ENCODE assay signal across 13 mouse cellular contexts in genomic region chr9:59533889-59534288, GRCm38 (mm10). TPM values are rescaled to one million over a fixed set of nuclear protein-coding genes. Genes with fewer than 3 reads are reported as not detected.
DNase-seq lines count a peak whose midpoint lies in the region; ATAC-seq and TF ChIP-seq lines count a peak whose summit lies in the region.
"Had no signal": no experiment of that assay in that cellular context is flagged by ENCODE, and none has a peak within 500 bp of the region (broad histone marks: within the 10 kb centered on the region; RNA-seq: fewer than 3 reads in every experiment).

No protein-coding gene starts in this region.

- H3K9ac ChIP-seq in heart, embryonic 12.5 days, result no peak overlapping the region
- no peak overlapping the region for H3K9ac ChIP-seq in forebrain, embryonic 12.5 days
- H3K9ac ChIP-seq: limb, embryonic 13.5 days had no signal

- 82% methylated on average over 4 of the region's 4 CpGs for WGBS in heart, embryonic 12.5 days
- 17% methylated on average over 4 of the region's 4 CpGs for WGBS in macrophage (ENCODE audit: missing documents)
- 61% methylated on average over 4 of the region's 4 CpGs for WGBS in forebrain, embryonic 12.5 days

- H3K79me2 ChIP-seq in macrophage (ENCODE audit: inconsistent target), result peaks cover 4% of the 10 kb centered on the region; the same call in 1 of the 2 replicates

- DNase-seq in heart, adult 18-20 months, result peak; percentile 63 to 78
- DNase-seq in adrenal gland, postnatal 25 days, result peak; percentile 64
- peak; percentile 87 for DNase-seq in gastrocnemius, adult 2 months
- no peak for DNase-seq in left cerebral cortex, postnatal 14 days (ENCODE audit: low spot score in 2 of 2)
- DNase-seq in kidney, postnatal 25 days, result no peak
- DNase-seq: midbrain, embryonic 14.5 days; right cerebral cortex, postnatal 25 days; thymus, postnatal 25 days had no signal

- no peaks in the 10 kb centered on the region; the same call in 1 of the 2 replicates for H3K9me3 ChIP-seq in heart, embryonic 12.5 days (replicated peaks)
- no peaks in the 10 kb centered on the region for H3K9me3 ChIP-seq in forebrain, embryonic 12.5 days
- H3K9me3 ChIP-seq: limb, embryonic 13.5 days had no signal

- H3K36me3 ChIP-seq in heart, embryonic 12.5 days, result no peaks in the 10 kb centered on the region
- no peaks in the 10 kb centered on the region for H3K36me3 ChIP-seq in macrophage (ENCODE audit: inconsistent target)
- H3K36me3 ChIP-seq in forebrain, embryonic 12.5 days (replicated peaks), result no peaks in the 10 kb centered on the region
- H3K36me3 ChIP-seq: limb, embryonic 13.5 days had no signal

- no peak overlapping the region for H3K27ac ChIP-seq in heart, embryonic 12.5 days (ENCODE audit: poor library complexity, severe bottlenecking)
- peak overlapping the region; percentile 83 for H3K27ac ChIP-seq in gastrocnemius, adult 2 months
- peak overlapping the region; percentile 52 for H3K27ac ChIP-seq in macrophage
- H3K27ac ChIP-seq in forebrain, embryonic 12.5 days, result no peak overlapping the region
- H3K27ac ChIP-seq: limb, embryonic 13.5 days had no signal

- no peak for TF ChIP-seq CTCF in gastrocnemius, adult 2 months (IDR thresholded peaks at IDR 0.05)

- H3K4me2 ChIP-seq in heart, embryonic 12.5 days, result no peak overlapping the region
- H3K4me2 ChIP-seq in forebrain, embryonic 12.5 days, result no peak overlapping the region
- H3K4me2 ChIP-seq: limb, embryonic 13.5 days had no signal

- peaks cover 7% of the 10 kb centered on the region; the same call in 1 of the 2 replicates for H3K27me3 ChIP-seq in heart, embryonic 12.5 days (replicated peaks)
- no peaks in the 10 kb centered on the region for H3K27me3 ChIP-seq in forebrain, embryonic 12.5 days
- H3K27me3 ChIP-seq: limb, embryonic 13.5 days had no signal

- H3K4me3 ChIP-seq in heart, embryonic 12.5 days, result no peak overlapping the region
- no peak overlapping the region for H3K4me3 ChIP-seq in gastrocnemius, adult 2 months
- H3K4me3 ChIP-seq in macrophage (ENCODE audit: inconsistent target), result no peak overlapping the region
- H3K4me3 ChIP-seq in forebrain, embryonic 12.5 days (replicated peaks), result no peak overlapping the region
- H3K4me3 ChIP-seq: limb, embryonic 13.5 days had no signal

- intact Hi-C loops in gastrocnemius, adult 2 months (cut with DNase I), result no loop called here
- intact Hi-C loops in left cerebral cortex, postnatal 14 days (cut with DNase I), result no loop called here

- ATAC-seq in heart, embryonic 12.5 days (ENCODE audit: insufficient number of reproducible peaks, low FRiP score), result no peak
- ATAC-seq in forebrain, embryonic 12.5 days (ENCODE audit: low FRiP score), result no peak
- ATAC-seq: intestine, embryonic 16.5 days had no signal

- H3K4me1 ChIP-seq in heart, embryonic 12.5 days (replicated peaks), result peaks cover 4% of the 10 kb centered on the region; the same call in 1 of the 2 replicates
- H3K4me1 ChIP-seq in forebrain, embryonic 12.5 days, result 0 out of 2 replicates have a peak, but pooled peaks cover 5% of the 10 kb centered on the region

RNA-seq across cellular contexts. Expression of gene Hexa, which starts 5.5 kb away (rescaled TPM):
- total RNA-seq in heart, adult 18-20 months (2021), result 10 to 100 TPM; 49.6 to 54.9 TPM
- polyA plus RNA-seq in heart, embryonic 12.5 days (2016; fragmentation: Nextera tagmentation; extraction: Ambion mirVana), result 74.7 and 81.6 TPM in 2 replicates
- 148 and 158 TPM in 2 replicates for total RNA-seq in adrenal gland, postnatal 25 days (2021)
- total RNA-seq in gastrocnemius, adult 2 months (2021), result 10 to 100 TPM; 30.9 to 31.9 TPM
- 100 to 1,000 TPM in 19 of 26 experiments, 10 to 100 TPM in 7; 71.9 to 287 (median 128) TPM for total RNA-seq in macrophage (2018; cell fraction: chromatin; rRNA removed)
- total RNA-seq in macrophage (2018; cell fraction: cytosol; rRNA removed), result 1,000 to 10,000 TPM in 13 of 26 experiments, 100 to 1,000 TPM in 13; 647 to 1,881 (median 1,128) TPM
- 1,000 to 10,000 TPM in 2 of 26 experiments, 100 to 1,000 TPM in 24; 203 to 1,284 (median 683) TPM for total RNA-seq in macrophage (2018; cell fraction: nucleus; rRNA removed)
- 1,167 to 1,761 TPM (median 1,697 TPM) in 3 replicates for polyA plus RNA-seq in macrophage (2018)
- 10 to 100 TPM; 40.1 to 43.3 TPM for total RNA-seq in left cerebral cortex, postnatal 14 days (2021)
- polyA plus RNA-seq in forebrain, embryonic 12.5 days (2016; fragmentation: Nextera tagmentation; extraction: Ambion mirVana), result 37.1 and 43.3 TPM in 2 replicates

RNA-seq across cellular contexts. Expression of gene Tmem202, which starts 5.8 kb away (rescaled TPM):
- under 1 TPM; 0.40 to 0.93 TPM for total RNA-seq in heart, adult 18-20 months (2021)
- 0.64 TPM in 1 of 2 replicates, not detected in the other for polyA plus RNA-seq in heart, embryonic 12.5 days (2016; fragmentation: Nextera tagmentation; extraction: Ambion mirVana)
- 3.5 and 5.0 TPM in 2 replicates for total RNA-seq in adrenal gland, postnatal 25 days (2021)
- under 1 TPM; 0.53 to 0.56 TPM for total RNA-seq in gastrocnemius, adult 2 months (2021)
- total RNA-seq in macrophage (2018; cell fraction: chromatin; rRNA removed), result 1 to 10 TPM in 23 of 26 experiments, under 1 TPM in 2, not detected in 1; 0.57 to 9.3 (median 3.9) TPM
- total RNA-seq in macrophage (2018; cell fraction: cytosol; rRNA removed), result 1 to 10 TPM; 2.9 to 6.7 (median 4.3) TPM
- 1 to 10 TPM; 1.4 to 8.6 (median 3.1) TPM for total RNA-seq in macrophage (2018; cell fraction: nucleus; rRNA removed)
- 4.2 to 5.7 TPM (median 5.0 TPM) in 3 replicates for polyA plus RNA-seq in macrophage (2018)
- total RNA-seq in left cerebral cortex, postnatal 14 days (2021), result 1 to 10 TPM; 2.0 to 3.5 TPM
- polyA plus RNA-seq in forebrain, embryonic 12.5 days (2016; fragmentation: Nextera tagmentation; extraction: Ambion mirVana), result 0.15 TPM in 1 of 2 replicates, not detected in the other

RNA-seq across cellular contexts. Expression of gene Celf6, which starts 43.8 kb away (rescaled TPM):
- not detected for total RNA-seq in heart, adult 18-20 months (2021)
- polyA plus RNA-seq in heart, embryonic 12.5 days (2016; fragmentation: Nextera tagmentation; extraction: Ambion mirVana), result not detected in 2 replicates
- 4.0 and 5.3 TPM in 2 replicates for total RNA-seq in adrenal gland, postnatal 25 days (2021)
- not detected for total RNA-seq in gastrocnemius, adult 2 months (2021)
- total RNA-seq in macrophage (2018; cell fraction: chromatin; rRNA removed), result under 1 TPM in 1 of 26 experiments, not detected in 25; 0.44 TPM
- under 1 TPM in 1 of 26 experiments, not detected in 25; under 0.01 TPM for total RNA-seq in macrophage (2018; cell fraction: cytosol; rRNA removed)
- total RNA-seq in macrophage (2018; cell fraction: nucleus; rRNA removed), result under 1 TPM in 1 of 26 experiments, not detected in 25; 0.27 TPM
- not detected in 3 replicates for polyA plus RNA-seq in macrophage (2018)
- total RNA-seq in left cerebral cortex, postnatal 14 days (2021), result 10 to 100 TPM; 27.1 to 28.5 TPM
- polyA plus RNA-seq in forebrain, embryonic 12.5 days (2016; fragmentation: Nextera tagmentation; extraction: Ambion mirVana), result 14.4 and 16.7 TPM in 2 replicates

RNA-seq across cellular contexts. Expression of gene Arih1, which starts 47.5 kb away (rescaled TPM):
- 10 to 100 TPM; 79.2 to 94.4 TPM for total RNA-seq in heart, adult 18-20 months (2021)
- 20.9 and 21.7 TPM in 2 replicates for polyA plus RNA-seq in heart, embryonic 12.5 days (2016; fragmentation: Nextera tagmentation; extraction: Ambion mirVana)
- 138 and 142 TPM in 2 replicates for total RNA-seq in adrenal gland, postnatal 25 days (2021)
- 100 to 1,000 TPM; 101 to 117 TPM for total RNA-seq in gastrocnemius, adult 2 months (2021)
- 100 to 1,000 TPM; 206 to 360 (median 241) TPM for total RNA-seq in macrophage (2018; cell fraction: chromatin; rRNA removed)
- total RNA-seq in macrophage (2018; cell fraction: cytosol; rRNA removed), result 10 to 100 TPM; 48.6 to 65.6 (median 56.2) TPM
- 100 to 1,000 TPM in 20 of 26 experiments, 10 to 100 TPM in 6; 84.9 to 214 (median 123) TPM for total RNA-seq in macrophage (2018; cell fraction: nucleus; rRNA removed)
- 36.6 to 40.2 TPM (median 36.8 TPM) in 3 replicates for polyA plus RNA-seq in macrophage (2018)
- total RNA-seq in left cerebral cortex, postnatal 14 days (2021), result 100 to 1,000 TPM; 105 to 110 TPM
- polyA plus RNA-seq in forebrain, embryonic 12.5 days (2016; fragmentation: Nextera tagmentation; extraction: Ambion mirVana), result 20.7 and 27.1 TPM in 2 replicates

Comparison
In these comparisons a context has a peak if more than half of its experiments do, and no peak if none do; other contexts are left out.
1. DNase-seq: peak in heart, adult 18-20 months (2 of 2), adrenal gland, postnatal 25 days (single experiment) and gastrocnemius, adult 2 months (single experiment); none in left cerebral cortex, postnatal 14 days (0 of 2) and kidney, postnatal 25 days (0 of 2).
2. H3K27ac ChIP-seq: peak in gastrocnemius, adult 2 months (single experiment) and macrophage (single experiment); none in heart, embryonic 12.5 days (single experiment) and forebrain, embryonic 12.5 days (single experiment).